1 mouse cellular context compared by ENCODE assay signal in the genomic region with DNA sequence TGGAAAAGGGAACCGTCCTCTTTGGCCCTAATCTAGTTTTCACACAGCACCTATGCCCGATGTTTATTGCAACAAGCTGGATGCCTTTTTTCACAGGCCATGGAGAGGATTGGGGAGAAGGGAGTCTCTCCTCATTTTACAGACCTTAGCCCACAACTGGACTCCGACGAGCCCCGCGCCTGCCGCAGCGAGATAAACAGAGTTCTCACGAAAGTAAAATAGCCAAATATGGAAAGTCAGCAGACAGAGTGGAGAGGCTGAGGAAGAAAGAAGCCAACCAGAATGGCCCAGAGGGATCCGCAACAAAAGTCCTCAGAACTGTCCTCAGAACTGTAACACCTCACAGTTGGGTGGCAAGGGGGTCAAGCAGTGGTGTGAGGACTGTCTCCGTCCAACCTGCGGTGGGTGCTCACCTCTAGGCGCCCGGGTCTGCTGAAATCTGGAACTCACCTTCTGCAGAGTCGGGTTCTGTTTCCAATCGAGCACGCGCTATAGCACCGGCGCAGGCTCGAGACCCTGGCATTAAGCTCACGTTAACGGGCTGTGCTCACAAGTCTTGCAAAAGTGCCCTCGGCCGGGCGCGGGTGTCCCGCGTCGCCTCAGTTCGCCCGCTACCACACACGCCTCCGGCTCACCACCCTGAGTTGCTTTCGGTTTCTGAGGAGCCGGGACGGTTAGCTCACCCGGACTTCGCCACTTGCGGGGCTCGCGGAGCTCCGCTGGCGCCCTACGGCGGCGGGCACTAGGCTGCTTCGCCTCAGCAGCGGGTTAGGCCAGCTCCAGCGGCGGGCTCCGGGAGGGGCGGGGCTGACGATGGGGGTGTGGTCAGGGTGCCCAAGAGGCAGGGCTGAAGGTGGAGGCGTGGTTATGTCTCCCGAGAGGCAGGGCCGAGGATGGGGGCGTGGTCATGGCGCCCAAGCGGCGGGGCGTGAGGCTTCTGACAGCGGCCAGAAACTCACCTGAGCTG.
TF ChIP-seq lines count a peak whose summit lies in the region.

TSS of gene Traf5 (minus strand) at position 754 of the 967 bp plus-strand sequence.

TF ChIP-seq in CH12.LX, 34 proteins besides CTCF, POLR2A, EP300 and RAD21 (continued from another document):
- TF ChIP-seq MYC (IDR thresholded peaks at IDR 0.05; ENCODE audit: low read depth, low read length): peak; percentile 64; the same call in 1 of the 2 replicates
- no peak for TF ChIP-seq HCFC1 (IDR thresholded peaks at IDR 0.05; ENCODE audit: low read depth, low read length)
- TF ChIP-seq SMC3 (IDR thresholded peaks at IDR 0.05; ENCODE audit: low read depth, low read length): peak; percentile 54
- peak; percentile 73 for TF ChIP-seq BHLHE40 (IDR thresholded peaks at IDR 0.05; ENCODE audit: low read depth, low read length)
- TF ChIP-seq TCF12 (IDR thresholded peaks at IDR 0.05; ENCODE audit: low read depth, low read length): peak; percentile 70; the same call in 1 of the 2 replicates
- no peak for TF ChIP-seq KAT2A (IDR thresholded peaks at IDR 0.05; ENCODE audit: insufficient replicate concordance, low read length)
- TF ChIP-seq NRF1 (IDR thresholded peaks at IDR 0.05; ENCODE audit: low read depth, low read length): peak; percentile 39; the same call in 1 of the 2 replicates
- no peak; the same call in 1 of the 2 replicates for TF ChIP-seq CHD1 (IDR thresholded peaks at IDR 0.05; ENCODE audit: low read depth, low read length)
- peak; percentile 64; the same call in 1 of the 2 replicates for TF ChIP-seq RCOR1 (conservative IDR thresholded peaks at IDR 0.05; ENCODE audit: low read depth, low read length)
- no peak for TF ChIP-seq POLR2AphosphoS2 (IDR thresholded peaks at IDR 0.05; ENCODE audit: low read depth, low read length)
- peak; percentile 17 for TF ChIP-seq MEF2A (IDR thresholded peaks at IDR 0.05; ENCODE audit: borderline replicate concordance, low read depth, low read length)
- TF ChIP-seq MXI1 (IDR thresholded peaks at IDR 0.05; ENCODE audit: low read depth, low read length): peak; percentile 48
- peak; percentile 51 for TF ChIP-seq IRF4 (IDR thresholded peaks at IDR 0.05; ENCODE audit: low read depth, low read length)
- TF ChIP-seq GABPA (IDR thresholded peaks at IDR 0.05; ENCODE audit: insufficient replicate concordance, low read depth, low read length): no peak
- 0 out of 2 replicates have a peak, but pooled peaks have one; percentile 51 for TF ChIP-seq TBP (conservative IDR thresholded peaks at IDR 0.05; ENCODE audit: low read depth, low read length)
- TF ChIP-seq JUND (conservative IDR thresholded peaks at IDR 0.05; ENCODE audit: low read depth, low read length): no peak
- TF ChIP-seq MAX (IDR thresholded peaks at IDR 0.05; ENCODE audit: low read length): 0 out of 2 replicates have a peak, but pooled peaks have one; percentile 69
- TF ChIP-seq ZMIZ1 (IDR thresholded peaks at IDR 0.05; ENCODE audit: low read depth, low read length): peak; percentile 70
- TF ChIP-seq NELFE (IDR thresholded peaks at IDR 0.05; ENCODE audit: low read depth, low read length): peak; percentile 71
- no peak for TF ChIP-seq ZC3H11A (IDR thresholded peaks at IDR 0.05; ENCODE audit: low read depth, low read length)
- peak; percentile 92; the same call in 1 of the 2 replicates for TF ChIP-seq UBTF (IDR thresholded peaks at IDR 0.05; ENCODE audit: low read depth, low read length)
- TF ChIP-seq SIN3A (IDR thresholded peaks at IDR 0.05; ENCODE audit: low read length): peak; percentile 50
- TF ChIP-seq E2F4 (IDR thresholded peaks at IDR 0.05; ENCODE audit: insufficient replicate concordance, low read depth, low read length): 0 out of 2 replicates have a peak, but pooled peaks have one; percentile 10
- TF ChIP-seq ZKSCAN1 (IDR thresholded peaks at IDR 0.05; ENCODE audit: borderline replicate concordance, low read depth, low read length): no peak
TF ChIP-seq in CH12.LX: peak in this region for 18.
